Mouse (Mus musculus) E14TG2a.4 (cell line): ENCODE data around the gene Fibin.

Source experiments
- CTCF ChIP-seq: conservative IDR thresholded peaks from 2 replicates; pipeline ENCODE4 v1.5.1; 2014; ENCODE audit warnings: low read length
- NANOG ChIP-seq: IDR thresholded peaks from 2 replicates; pipeline ENCODE4 v1.6.1; 2014; ENCODE audit warnings: borderline replicate concordance, low read length, mixed read lengths
- POU5F1 ChIP-seq: IDR thresholded peaks from 2 replicates; pipeline ENCODE4 v1.6.1; 2014; ENCODE audit warnings: low read length, borderline replicate concordance

DNA sequence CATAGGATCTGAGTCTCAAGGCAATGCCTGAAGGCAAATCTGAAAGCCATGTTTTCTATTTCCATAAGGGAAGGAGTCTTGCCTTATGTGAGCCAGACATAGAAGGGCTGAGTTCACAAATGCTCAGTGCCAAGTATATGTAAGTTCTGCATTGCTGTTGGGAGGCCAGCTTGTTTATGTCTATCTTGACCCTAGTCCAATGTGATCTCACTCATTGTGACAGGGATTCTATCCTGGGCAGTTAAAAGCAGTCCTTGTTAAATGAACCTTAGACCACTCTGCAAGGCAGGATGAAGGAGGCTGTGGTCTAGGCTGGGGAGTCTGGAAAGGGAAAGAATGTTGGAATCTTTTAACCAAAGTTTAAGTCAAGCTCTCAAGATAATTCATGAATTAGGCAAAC lies 45.8 kb upstream of the Fibin start:
- TF ChIP-seq CTCF (no peak), NANOG (no peak), POU5F1 (no peak)
